Mouse (Mus musculus): ENCODE measurements around the gene Leo1. TPM values are rescaled to one million over a fixed set of nuclear protein-coding genes. Genes with fewer than 3 reads are reported as not detected.

Gene Leo1
- polyA plus RNA-seq, 1 experiment from 2014 or later: 12.7 TPM

GRCm38 (mm10) chr9:75515464-75516113, 74.3 kb downstream of the Leo1 start:
- Histone ChIP-seq H3K4me1 (replicated peaks) (no peaks in the 10 kb centered on the region), H3K36me3 (replicated peaks) (peaks cover 14% of the 10 kb centered on the region), H3K9me3 (replicated peaks) (no peaks in the 10 kb centered on the region), H3K27ac (replicated peaks) (no peak overlapping the region), H3K9ac (no peak overlapping the region), H3K27me3 (no peaks in the 10 kb centered on the region), H3K4me2 (no peak overlapping the region), H3K4me3 (replicated peaks) (no peak overlapping the region)
- no peak for ATAC-seq (ENCODE audit: insufficient read depth)
- WGBS (ENCODE audit: insufficient replicate concordance): 64% methylated on average over 12 of the region's 12 CpGs

Other genes starting within 250 kb of the Leo1 start
- gene Myo5c, start 209.5 kb upstream of the Leo1 start, polyA plus RNA-seq (2015; fragmentation: Nextera tagmentation; extraction: Ambion mirVana): 0.46 and 0.81 TPM in 2 replicates
- 1.2 and 1.6 TPM in 2 replicates for gene Gnb5, start 135.2 kb upstream of the Leo1 start, polyA plus RNA-seq (2015; fragmentation: Nextera tagmentation; extraction: Ambion mirVana)
- gene Bcl2l10, start 93.8 kb upstream of the Leo1 start, polyA plus RNA-seq (2015; fragmentation: Nextera tagmentation; extraction: Ambion mirVana): not detected in 2 replicates
- gene Mapk6, start 31.5 kb upstream of the Leo1 start, polyA plus RNA-seq (2015; fragmentation: Nextera tagmentation; extraction: Ambion mirVana): 15.4 and 16.8 TPM in 2 replicates
- 23.7 and 28.9 TPM in 2 replicates for gene Tmod3, start 118.1 kb downstream of the Leo1 start, polyA plus RNA-seq (2015; fragmentation: Nextera tagmentation; extraction: Ambion mirVana)
- 0.32 and 0.54 TPM in 2 replicates for gene Tmod2, start 169.8 kb downstream of the Leo1 start, polyA plus RNA-seq (2015; fragmentation: Nextera tagmentation; extraction: Ambion mirVana)
- gene Lysmd2, start 184.2 kb downstream of the Leo1 start, polyA plus RNA-seq (2015; fragmentation: Nextera tagmentation; extraction: Ambion mirVana): 1.8 and 2.1 TPM in 2 replicates
- gene Scg3, start 242.5 kb downstream of the Leo1 start, polyA plus RNA-seq (2015; fragmentation: Nextera tagmentation; extraction: Ambion mirVana): not detected in 2 replicates